Mouse (Mus musculus) lung, embryonic 16.5 days (tissue): ENCODE measurements around the gene Ehbp1l1. TPM values are rescaled to one million over a fixed set of nuclear protein-coding genes. Genes with fewer than 3 reads are reported as not detected.

Source experiments
- ATAC-seq: fragments of 200-750 bp; cut with Nextera tagmentation; 2 replicates; pipeline ENCODE4 v1.8.0; 2017; ENCODE audit warnings: low read depth, mild to moderate bottlenecking, moderate library complexity
- H3K27ac ChIP-seq: fragments of 300-500 bp; sonication (generic); 2 replicates; pipeline ENCODE4 v1.5.1; 2014; ENCODE audit warnings: mild to moderate bottlenecking, control low read depth, low read length
- H3K27me3 ChIP-seq: fragments of 300-500 bp; sonication (generic); 2 replicates; pipeline ENCODE4 v1.6.1; 2014; ENCODE audit warnings: low read depth, low read length, mixed read lengths; ENCODE audit not compliant: control insufficient read depth, insufficient read depth
- H3K36me3 ChIP-seq: fragments of 300-500 bp; sonication (generic); 2 replicates; pipeline ENCODE4 v1.6.1; 2014; ENCODE audit warnings: low read length; ENCODE audit not compliant: control insufficient read depth, insufficient read depth
- H3K4me1 ChIP-seq: fragments of 300-500 bp; sonication (generic); replicated peaks from 2 replicates; pipeline ENCODE4 v1.6.1; 2014; ENCODE audit warnings: low read length, mixed read lengths; ENCODE audit not compliant: control insufficient read depth, insufficient read depth
- H3K4me2 ChIP-seq: fragments of 300-500 bp; sonication (generic); 2 replicates; pipeline ENCODE4 v1.6.1; 2014; ENCODE audit warnings: low read depth, low read length, control low read depth
- H3K4me3 ChIP-seq: fragments of 300-500 bp; sonication (generic); 2 replicates; pipeline ENCODE4 v1.5.1; 2014; ENCODE audit warnings: mild to moderate bottlenecking, low read length, control low read depth
- H3K9ac ChIP-seq: fragments of 300-500 bp; sonication (generic); 2 replicates; pipeline ENCODE4 v1.6.1; 2014; ENCODE audit warnings: low read length, control low read depth
- H3K9me3 ChIP-seq: fragments of 300-500 bp; sonication (generic); 2 replicates; pipeline ENCODE4 v1.6.1; 2016; ENCODE audit warnings: low read length; ENCODE audit not compliant: control insufficient read depth
- WGBS: fragments of 180-500 bp; shearing (Covaris S2); extraction: QIAGEN DNeasy Blood & Tissue Kit; methylation state at CpG from one replicate; pipeline ENCODE4 v1.1.7; 2014; 5-methylcytosine and 5-hydroxymethylcytosine counted together
- polyA plus RNA-seq: library from polyadenylated mRNA; unstranded; fragments of >200 nt; fragmentation: Nextera tagmentation; extraction: Ambion mirVana; gene quantifications from 2 replicates; pipeline ENCODE4 v1.2.1, GENCODE M21; 2015

Ehbp1l1 gene
- polyA plus RNA-seq, 1 experiment from 2014 or later, result 25.9 TPM

- Histone ChIP-seq H3K4me3 (no peak overlapping the region), H3K36me3 (peaks cover 10% of the 10 kb centered on the region), H3K9ac (no peak overlapping the region), H3K9me3 (no peaks in the 10 kb centered on the region), H3K27ac (no peak overlapping the region), H3K4me1 (peaks cover 5% of the 10 kb centered on the region), H3K4me2 (no peak overlapping the region), H3K27me3 (peaks cover 14% of the 10 kb centered on the region)
- 18% methylated on average over 20 of the region's 20 CpGs for WGBS
- peak; percentile 49; the same call in 1 of the 2 replicates for ATAC-seq
Measured at GRCm38 (mm10) chr19:5751742-5752141, 25.6 kb upstream of the Ehbp1l1 start.

GRCm38 (mm10) chr19:5750951-5751350 lies 24.8 kb upstream of the Ehbp1l1 start:
- Histone ChIP-seq H3K9me3 (no peaks in the 10 kb centered on the region), H3K9ac (no peak overlapping the region), H3K27me3 (peaks cover 14% of the 10 kb centered on the region), H3K27ac (no peak overlapping the region), H3K36me3 (peaks cover 12% of the 10 kb centered on the region), H3K4me1 (peaks cover 2% of the 10 kb centered on the region), H3K4me2 (no peak overlapping the region), H3K4me3 (no peak overlapping the region)
- no peak for ATAC-seq
- 25% methylated on average over 22 of the region's 22 CpGs for WGBS

GRCm38 (mm10) chr19:5749476-5749875 lies 23.4 kb upstream of the Ehbp1l1 start:
- Histone ChIP-seq H3K9me3 (no peaks in the 10 kb centered on the region), H3K9ac (no peak overlapping the region), H3K4me3 (no peak overlapping the region), H3K36me3 (peaks cover 12% of the 10 kb centered on the region), H3K4me2 (no peak overlapping the region), H3K27ac (no peak overlapping the region), H3K27me3 (peaks cover 14% of the 10 kb centered on the region), H3K4me1 (peaks cover 9% of the 10 kb centered on the region)
- no peak for ATAC-seq
- 69% methylated on average over 6 of the region's 6 CpGs for WGBS

GRCm38 (mm10) chr19:5746907-5747363 lies 20.8 kb upstream of the Ehbp1l1 start:
- no peak overlapping the region for H3K4me2 ChIP-seq
- no peak overlapping the region for H3K4me3 ChIP-seq
- H3K9me3 ChIP-seq, result no peaks in the 10 kb centered on the region
- ATAC-seq, result no peak
- H3K27me3 ChIP-seq, result peaks cover 14% of the 10 kb centered on the region
- 37% methylated on average over 12 of the region's 12 CpGs for WGBS
- peaks cover 21% of the 10 kb centered on the region for H3K4me1 ChIP-seq
- H3K27ac ChIP-seq, result no peak overlapping the region
- H3K36me3 ChIP-seq, result peaks cover 5% of the 10 kb centered on the region; the same call in 1 of the 2 replicates
- no peak overlapping the region for H3K9ac ChIP-seq

- Histone ChIP-seq H3K9me3 (no peaks in the 10 kb centered on the region), H3K27me3 (peaks cover 13% of the 10 kb centered on the region), H3K4me2 (peak overlapping the region; percentile 47), H3K4me3 (peak overlapping the region; percentile 19), H3K4me1 (peaks cover 24% of the 10 kb centered on the region), H3K27ac (no peak overlapping the region), H3K36me3 (peaks cover 5% of the 10 kb centered on the region; the same call in 1 of the 2 replicates), H3K9ac (peak overlapping the region; percentile 44)
- 13% methylated on average over 34 of the region's 36 CpGs for WGBS
- ATAC-seq, result no peak
Measured at GRCm38 (mm10) chr19:5745756-5746710, 19.9 kb upstream of the Ehbp1l1 start.

- ATAC-seq, result no peak
- peaks cover 40% of the 10 kb centered on the region for H3K4me1 ChIP-seq
- H3K9me3 ChIP-seq, result no peaks in the 10 kb centered on the region
- no peaks in the 10 kb centered on the region for H3K27me3 ChIP-seq
- WGBS, result 37% methylated on average over 5 of the region's 5 CpGs
- H3K36me3 ChIP-seq, result peaks cover 2% of the 10 kb centered on the region; the same call in 1 of the 2 replicates
- peak overlapping the region; percentile 84 for H3K4me3 ChIP-seq
- no peak overlapping the region for H3K27ac ChIP-seq
- H3K4me2 ChIP-seq, result peak overlapping the region; percentile 95
- peak overlapping the region; percentile 85 for H3K9ac ChIP-seq
Measured at GRCm38 (mm10) chr19:5743576-5743975, 17.5 kb upstream of the Ehbp1l1 start.

- ATAC-seq, result peak; percentile 21
- peak overlapping the region; percentile 100 for H3K27ac ChIP-seq
- 0 out of 2 replicates have a peak, but pooled peaks cover 2% of the 10 kb centered on the region for H3K36me3 ChIP-seq
- H3K9ac ChIP-seq, result peak overlapping the region; percentile 85
- H3K4me1 ChIP-seq, result peaks cover 40% of the 10 kb centered on the region
- H3K4me3 ChIP-seq, result peak overlapping the region; percentile 84
- H3K27me3 ChIP-seq, result no peaks in the 10 kb centered on the region
- H3K9me3 ChIP-seq, result no peaks in the 10 kb centered on the region
- peak overlapping the region; percentile 95 for H3K4me2 ChIP-seq
- 3% methylated on average over 32 of the region's 32 CpGs for WGBS
Measured at GRCm38 (mm10) chr19:5742241-5742641, 16.1 kb upstream of the Ehbp1l1 start.

GRCm38 (mm10) chr19:5741641-5742240 lies 15.6 kb upstream of the Ehbp1l1 start:
- peak overlapping the region; percentile 84 for H3K4me3 ChIP-seq
- ATAC-seq, result peak; percentile 84
- WGBS, result under 1% methylated on average over 50 of the region's 55 CpGs
- H3K9me3 ChIP-seq, result no peaks in the 10 kb centered on the region
- peak overlapping the region; percentile 85 for H3K9ac ChIP-seq
- H3K27ac ChIP-seq, result peak overlapping the region; percentile 100
- no peaks in the 10 kb centered on the region for H3K27me3 ChIP-seq
- peak overlapping the region; percentile 95 for H3K4me2 ChIP-seq
- H3K36me3 ChIP-seq, result 0 out of 2 replicates have a peak, but pooled peaks cover 2% of the 10 kb centered on the region
- H3K4me1 ChIP-seq, result peaks cover 40% of the 10 kb centered on the region
